Mouse (Mus musculus): ENCODE data around the gene 2510009E07Rik.
"Not testable (repeated sequence)": the region's sequence is repeated elsewhere in the genome, so short reads cannot be mapped to it uniquely, and the experiment has no call there.

2510009E07Rik gene

DNA sequence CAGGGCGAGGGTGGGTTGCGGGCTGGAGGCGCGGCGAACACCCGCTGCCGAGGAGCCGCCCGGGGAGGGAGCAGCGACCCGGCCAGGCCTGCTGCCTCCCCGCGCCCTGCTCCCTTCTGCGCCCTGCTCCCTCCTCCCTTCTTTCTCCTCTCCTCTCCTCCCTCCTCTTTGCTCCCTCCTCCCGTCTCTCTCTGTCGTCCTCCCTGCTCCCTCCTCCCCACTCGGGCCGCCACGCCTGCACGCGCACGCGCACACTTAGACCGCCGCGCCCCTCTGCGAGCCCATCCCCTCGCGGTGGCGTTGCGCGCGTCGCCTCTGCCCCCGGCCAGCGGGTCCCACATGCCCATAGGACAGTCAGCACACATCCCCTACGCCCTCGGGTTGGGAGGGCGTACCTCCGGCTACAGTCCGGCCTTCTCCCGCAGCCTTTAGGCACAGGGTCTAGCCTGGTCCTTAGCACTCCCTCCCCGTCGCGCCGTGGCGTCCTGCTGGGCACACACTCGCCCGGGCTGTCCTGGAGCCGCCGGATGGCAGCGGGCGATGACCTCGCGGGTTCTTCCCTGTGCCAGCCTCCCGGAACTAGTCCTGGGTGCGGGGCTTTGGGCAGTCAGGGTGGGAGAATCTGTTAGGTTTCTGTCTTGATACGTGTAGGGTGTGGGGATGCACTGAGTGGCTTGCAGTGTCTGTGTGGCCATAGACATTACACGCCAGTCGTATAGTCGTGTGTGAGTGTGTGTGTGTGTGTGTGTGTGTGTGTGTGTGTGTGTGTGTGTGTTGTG is at the start of gene 2510009E07Rik:
Gene 2510009E07Rik (minus strand): TSS at position 203 of the 779 bp plus-strand sequence.
- DNase-seq, result peak; percentile 92

DNA sequence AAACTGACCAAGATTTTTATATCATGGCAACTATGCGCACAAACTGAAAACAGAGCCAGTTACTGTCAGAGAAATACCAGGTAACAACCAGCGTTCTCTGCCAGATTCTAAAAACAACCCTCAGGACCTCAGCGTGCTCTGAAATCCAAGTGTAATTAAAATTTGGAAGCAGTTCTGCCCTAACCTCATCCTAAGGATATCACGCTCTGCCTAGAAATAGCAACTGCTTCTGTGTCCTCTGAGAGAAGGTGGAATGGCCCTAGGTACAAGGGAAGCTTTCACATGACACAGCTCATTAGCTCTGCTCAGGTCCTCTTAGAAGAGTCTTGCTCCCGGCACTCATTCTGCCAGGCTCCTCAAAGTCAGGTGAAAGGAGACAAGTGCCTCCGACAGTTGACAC is 48.9 kb upstream of the 2510009E07Rik start:
- no peak for DNase-seq

DNA sequence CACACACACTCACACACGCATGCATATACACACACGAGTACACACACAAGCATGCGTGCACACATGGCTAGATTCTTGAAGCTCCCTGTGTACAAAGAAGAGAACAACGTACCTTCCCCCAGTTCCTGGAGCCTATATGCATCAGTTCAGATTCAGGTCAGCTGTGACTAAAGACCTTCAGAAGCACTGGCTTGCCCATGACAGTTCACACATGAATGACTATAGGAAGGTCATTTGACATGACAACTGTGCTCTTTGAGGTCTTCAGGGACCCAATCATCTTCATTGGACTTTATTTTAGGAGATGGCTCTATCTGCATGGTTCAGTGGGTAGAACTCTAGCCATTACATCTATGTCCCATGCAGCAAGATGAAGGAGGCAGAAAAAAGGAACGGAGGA is 48.4 kb upstream of the 2510009E07Rik start:
- no peak for DNase-seq

DNA sequence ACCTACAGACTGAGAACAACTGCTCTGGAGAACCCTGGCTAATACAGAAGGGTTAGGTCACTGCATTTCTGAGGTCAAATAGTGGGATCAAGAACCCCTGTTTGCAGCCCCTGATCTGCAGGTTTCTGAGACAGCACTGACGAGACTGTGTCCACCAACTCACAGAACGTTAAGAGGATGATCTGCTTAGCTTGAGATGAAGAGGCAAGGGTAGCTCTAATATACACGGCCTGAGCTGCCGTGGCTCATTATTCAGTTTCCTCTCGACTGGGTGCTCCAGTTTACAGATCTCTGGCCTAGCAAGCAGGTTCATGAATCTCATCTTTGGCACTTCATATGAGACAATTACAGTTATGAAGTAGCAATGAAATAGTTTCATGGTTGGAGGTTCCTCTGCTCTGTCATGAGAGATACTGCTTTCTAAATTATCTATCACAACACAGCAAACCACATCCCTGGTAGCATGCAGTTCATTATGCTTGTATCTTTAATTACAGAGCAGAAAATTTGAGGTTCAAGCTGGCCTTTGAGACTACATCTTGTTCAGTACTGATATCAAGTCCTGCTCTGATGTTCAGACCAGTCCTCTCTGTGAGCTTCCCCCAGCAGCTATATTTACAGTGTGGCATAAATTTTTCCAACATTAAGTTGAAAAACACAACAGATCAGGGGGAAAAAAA is 47.9 kb upstream of the 2510009E07Rik start:
- no peak for DNase-seq

DNA sequence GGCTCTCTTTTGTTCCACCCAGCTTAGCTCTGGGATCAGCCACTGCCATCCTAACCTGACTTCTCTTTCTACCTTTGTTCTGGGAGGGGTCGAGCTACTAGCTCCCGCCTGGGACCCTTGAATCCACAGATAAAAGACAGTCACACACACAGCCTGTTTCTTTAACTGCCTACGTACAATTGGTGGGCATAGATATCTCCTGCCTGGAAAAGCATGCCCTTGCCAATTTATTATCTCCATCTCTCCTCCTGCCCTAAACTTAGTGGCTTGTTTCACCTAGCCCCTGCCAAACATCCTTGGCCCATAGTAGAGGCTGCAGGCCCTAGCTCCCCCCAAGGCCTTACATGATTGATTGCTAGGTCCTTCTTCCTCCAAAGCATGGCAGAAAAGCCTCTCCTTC is 47.1 kb upstream of the 2510009E07Rik start:
- no peak for DNase-seq

DNA sequence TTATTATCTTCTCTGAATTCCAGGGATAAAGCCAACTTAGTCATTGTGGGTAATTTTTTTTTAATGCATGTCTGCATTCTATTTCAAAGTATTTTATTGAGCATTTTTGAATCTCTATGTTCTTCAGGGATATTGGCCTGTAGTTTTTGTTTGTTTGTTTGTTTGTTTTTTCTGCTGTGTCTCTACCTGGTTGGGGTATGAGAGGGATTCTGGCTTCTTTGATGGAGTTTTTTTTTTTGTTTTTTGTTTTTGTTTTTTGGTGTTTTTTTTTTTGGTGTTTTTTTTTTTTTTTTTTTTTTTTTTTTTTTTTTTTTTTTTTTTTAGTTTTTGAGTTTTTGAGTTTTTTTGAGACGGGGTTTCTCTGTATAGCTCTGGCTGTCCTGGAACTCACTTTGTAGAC is 41.2 kb upstream of the 2510009E07Rik start:
- DNase-seq, result no peak

DNA sequence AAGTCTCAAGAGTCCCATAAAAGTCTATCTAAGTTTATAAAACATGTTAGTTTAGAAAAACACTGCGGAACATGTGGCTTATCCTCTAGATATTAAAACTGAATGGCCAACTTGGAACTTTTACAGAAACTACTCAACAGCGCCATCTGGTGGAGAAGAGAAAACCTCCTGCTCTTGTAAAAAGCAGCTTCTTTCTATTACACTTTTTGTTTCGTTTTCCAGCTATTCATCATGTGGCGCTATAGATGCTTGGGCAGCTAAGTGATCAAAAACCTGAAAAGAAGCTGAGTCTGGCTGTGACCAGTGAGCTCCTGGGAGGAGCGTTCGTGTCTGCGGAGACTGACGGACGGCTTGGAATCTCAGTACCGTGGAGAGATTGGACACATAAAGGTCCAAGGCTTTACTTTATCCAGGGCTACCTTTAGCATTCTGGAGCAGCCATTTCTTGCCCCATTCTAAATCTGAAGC is 33.5 kb upstream of the 2510009E07Rik start:
- DNase-seq, result peak; percentile 72

DNA sequence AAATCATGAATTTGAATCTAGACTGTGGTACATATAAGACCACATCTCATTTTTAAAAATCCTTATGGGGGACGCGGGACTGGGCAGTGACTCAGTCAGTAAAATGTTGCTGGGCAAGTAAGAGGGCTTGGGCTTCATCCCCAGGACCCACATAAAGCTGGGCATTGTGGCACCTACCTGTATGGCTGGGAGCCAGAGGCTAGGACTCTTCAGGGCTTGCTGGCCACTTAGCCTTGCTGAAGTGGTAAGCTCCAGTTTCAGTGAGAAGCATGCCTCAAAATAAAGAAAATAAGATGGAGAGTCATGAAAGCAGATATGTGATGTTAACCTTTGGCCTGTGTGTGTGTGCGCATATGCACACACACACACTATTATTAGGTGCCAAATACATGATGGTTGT is 33.0 kb upstream of the 2510009E07Rik start:
- DNase-seq, result no peak

DNA sequence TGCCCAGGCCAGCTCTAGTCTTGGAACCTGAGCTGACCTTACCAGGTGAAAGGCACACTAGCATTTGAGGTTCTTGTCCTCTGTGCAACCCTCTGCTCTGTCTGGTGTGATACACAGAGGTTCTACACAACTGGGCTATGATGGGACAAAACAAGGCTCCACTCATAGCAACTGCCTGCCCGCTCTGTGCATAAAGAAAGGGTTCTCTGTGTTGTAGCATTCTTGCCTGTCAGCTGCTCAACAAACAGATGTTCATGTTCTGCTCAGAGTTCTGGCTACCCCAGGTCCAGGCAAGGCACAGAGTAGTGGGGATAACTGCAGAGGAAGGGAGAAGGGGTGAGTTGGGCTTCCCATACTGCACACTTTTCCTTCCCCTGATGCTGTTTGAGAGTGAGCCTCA is 29.8 kb upstream of the 2510009E07Rik start:
- no peak for DNase-seq

DNA sequence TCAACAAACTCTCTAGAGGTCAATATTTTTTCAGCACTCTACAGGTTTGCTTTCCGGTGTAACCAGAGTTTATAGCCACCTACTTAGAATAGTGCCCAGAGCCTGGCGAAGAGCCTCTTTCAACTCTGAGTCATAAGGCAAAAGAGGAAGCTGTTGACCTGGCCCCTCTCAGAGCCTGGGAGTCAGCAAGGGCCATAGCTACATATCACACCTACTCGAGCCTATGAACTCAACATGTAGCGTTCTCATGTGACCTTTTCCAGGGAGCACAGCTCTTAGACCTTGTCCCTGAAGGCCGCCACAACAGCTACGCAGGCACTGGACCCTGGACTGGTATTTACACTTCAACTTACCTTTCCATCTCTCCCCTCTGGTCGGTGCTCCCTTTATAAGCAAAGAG is 25.3 kb upstream of the 2510009E07Rik start:
- no peak for DNase-seq

DNA sequence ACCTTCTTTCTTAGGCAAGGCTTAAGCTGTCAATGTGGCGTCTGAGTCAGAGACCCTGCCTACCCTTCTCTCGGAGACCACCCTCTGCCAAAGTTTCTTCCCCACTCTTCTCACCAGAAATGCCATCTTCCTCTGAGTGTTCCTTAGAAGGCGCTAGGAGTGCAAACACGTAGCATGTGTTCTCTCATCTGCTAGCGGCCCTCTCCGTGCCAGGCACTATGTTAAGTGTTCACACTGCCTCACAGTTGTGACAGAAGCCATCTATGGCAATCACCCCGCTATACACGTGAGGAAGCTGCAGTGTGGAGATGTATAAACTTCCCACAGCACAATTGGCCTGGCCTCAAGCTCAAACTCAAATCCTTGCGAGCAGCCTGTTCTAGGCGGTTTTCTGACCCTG is 20.1 kb upstream of the 2510009E07Rik start:
- DNase-seq, result no peak

DNA sequence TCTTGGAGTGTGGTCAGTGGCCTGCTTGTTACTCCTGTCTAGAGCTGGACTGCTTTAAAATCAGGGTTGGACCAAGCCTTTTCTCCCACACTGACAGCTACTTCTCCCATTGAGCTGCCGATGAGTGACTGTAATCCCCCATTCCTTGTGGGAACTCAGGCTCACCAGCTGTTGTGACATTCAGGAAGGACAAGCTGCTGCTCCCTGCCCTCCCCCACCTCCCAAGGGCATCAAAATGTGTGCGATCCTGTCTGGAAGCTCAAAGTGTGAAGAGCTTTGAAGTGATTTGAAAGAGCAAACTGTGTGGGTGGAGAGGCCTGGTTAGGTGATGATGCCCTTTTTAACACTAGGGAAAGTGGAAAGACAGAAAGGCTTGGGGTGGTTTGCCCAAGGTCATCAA is 15.9 kb upstream of the 2510009E07Rik start:
- no peak for DNase-seq

DNA sequence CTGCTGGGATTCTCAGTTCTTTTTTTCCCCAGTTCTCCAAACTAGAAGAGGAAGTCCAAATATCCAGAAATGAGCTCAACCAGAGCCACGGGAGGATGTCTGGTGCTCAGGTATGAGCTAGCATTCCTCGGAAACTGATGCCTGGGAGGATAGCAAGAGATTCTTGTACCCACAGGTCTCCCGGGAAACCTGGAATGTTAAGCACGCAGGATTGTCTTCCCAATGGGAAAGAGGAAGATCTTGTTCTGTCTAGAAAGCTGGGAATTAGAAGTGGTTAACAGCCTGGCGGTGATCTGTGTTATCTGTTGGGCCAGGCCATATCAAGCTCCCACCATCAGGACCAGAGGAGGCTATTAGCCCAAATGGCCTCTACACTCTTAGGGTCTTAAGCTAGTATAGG is 10.2 kb upstream of the 2510009E07Rik start:
- no peak for DNase-seq

DNA sequence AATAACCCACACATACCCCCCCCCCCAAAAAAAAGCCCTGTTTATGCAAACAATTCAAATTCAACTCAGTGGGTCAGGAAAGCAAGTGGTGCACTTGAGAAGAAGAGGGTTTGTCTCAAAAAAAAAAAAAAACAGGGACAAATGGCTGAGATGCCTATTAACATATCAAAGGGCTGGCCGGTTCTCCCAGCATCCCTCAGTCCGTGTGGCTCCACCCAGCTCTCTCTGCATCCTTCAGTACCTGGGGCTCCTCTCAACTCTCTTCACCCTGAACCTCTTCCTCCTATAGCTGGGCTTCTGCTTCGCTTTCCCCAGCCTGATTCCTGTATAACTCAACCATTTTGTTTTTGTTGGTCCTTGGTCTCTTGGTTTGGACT is 7.8 kb upstream of the 2510009E07Rik start:
- DNase-seq, result no peak

DNA sequence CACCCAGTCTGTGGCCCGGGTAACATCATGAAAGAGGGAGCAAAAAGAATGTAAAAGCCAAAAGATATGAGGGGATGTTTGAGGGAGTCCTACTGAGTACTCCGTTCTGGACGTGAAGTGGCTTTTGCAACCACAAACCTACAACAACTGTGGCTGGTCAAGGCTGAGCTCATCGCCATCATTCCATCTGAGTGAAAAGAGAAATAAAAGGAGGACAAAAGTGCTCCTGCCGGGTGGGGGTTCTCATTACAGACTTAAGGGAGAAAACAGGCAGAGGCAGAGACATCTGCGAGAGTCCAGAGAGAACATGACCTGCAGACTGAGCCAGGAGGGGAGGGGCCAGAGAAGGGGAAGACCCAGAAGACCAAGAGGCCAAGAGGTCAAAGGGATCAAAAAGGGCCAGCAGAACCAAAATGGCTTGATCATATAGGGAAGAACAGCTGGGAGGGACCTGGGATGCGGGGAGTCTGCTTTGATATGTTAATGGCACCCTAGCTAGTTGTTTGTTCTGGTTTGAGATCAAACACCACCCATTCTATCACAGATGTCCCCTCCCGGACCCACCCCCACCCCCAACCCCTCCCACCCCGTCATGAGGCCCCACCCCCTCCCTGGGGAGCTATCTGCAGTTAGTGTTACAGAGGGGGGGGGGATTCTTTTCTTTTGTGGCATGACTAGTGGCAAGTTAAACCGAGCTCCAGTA is 7.3 kb upstream of the 2510009E07Rik start:
- DNase-seq, result no peak

DNA sequence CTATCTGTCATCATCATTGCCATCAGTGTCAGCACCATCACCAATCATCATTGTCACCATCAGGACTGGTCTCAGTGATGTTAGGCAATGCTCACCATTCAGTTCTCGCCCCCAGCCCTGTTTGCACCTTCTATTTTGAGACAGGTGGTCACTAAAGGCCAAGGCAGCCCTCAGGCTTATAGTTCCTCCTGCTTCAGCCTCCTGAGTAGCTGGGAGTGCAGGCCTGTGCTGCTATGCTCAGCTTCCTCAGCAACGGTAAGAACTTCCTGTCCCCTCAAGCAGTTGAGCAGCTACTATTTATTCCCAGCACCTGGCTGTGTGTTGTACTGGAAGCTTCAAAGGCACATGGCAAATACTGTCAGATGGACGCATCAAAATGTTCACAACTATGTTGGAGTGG is 3.7 kb upstream of the 2510009E07Rik start:
- no peak for DNase-seq

DNA sequence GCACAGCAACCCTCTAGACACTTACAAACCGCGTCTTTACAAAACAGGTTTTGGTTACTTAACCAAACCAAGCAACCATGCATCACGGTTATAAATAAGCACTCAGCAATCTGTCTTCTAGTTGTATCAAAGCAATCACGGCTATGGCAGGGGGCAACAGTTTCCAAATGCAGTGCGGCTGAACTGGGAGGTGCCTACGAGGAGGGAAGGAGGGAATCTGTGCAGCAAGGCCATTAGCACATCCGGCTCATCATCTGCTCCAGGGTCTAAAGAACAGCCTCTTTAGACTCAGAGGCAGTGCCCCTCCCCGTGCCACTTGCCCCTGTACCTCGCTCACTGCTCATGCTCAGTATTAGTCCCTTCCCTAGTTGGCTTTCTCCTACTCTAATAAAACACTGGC is 2.5 kb upstream of the 2510009E07Rik start:
- no peak for DNase-seq

DNA sequence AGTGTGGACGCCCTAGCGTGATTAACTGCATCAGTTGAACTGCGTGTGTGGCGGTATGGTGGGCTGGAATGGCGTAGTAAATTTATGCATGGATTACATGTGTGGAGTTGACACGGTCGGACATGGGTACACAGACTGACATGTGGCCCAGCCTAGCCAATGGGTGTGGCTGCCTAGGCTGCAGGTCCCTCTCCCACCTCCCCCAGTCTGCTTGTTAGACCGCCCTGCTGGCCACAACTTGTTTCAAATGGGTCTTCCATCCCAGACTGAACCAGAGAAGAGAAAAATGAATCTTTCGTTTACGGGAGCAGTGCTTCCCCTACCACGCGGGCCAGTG is 745 bp upstream of the 2510009E07Rik start:
- no peak for DNase-seq

DNA sequence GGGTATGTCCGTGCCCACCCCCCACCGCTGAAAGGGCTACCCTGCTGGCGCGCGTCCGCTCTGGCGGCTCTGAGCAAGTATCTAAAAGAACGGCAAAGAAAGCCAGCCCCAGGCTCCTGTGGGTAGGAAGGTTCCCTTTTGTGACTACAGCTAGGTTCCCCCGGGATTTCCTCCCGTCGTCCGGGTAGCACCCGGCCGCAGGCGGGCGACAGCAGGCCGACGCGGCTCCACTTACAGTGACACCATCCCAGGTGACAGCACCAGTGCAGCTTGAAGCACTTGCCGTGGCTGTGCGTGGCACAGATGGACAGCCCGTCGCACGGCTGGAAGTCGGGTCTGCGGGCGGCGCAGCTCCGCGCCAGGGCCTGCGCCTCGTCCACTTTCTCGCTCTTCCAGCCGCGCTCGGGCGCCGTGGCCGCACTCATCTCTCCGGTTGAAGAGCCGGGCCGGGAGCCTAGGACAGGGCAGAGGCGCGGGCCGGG is 443 bp downstream of the 2510009E07Rik start:
- peak; percentile 65 for DNase-seq

DNA sequence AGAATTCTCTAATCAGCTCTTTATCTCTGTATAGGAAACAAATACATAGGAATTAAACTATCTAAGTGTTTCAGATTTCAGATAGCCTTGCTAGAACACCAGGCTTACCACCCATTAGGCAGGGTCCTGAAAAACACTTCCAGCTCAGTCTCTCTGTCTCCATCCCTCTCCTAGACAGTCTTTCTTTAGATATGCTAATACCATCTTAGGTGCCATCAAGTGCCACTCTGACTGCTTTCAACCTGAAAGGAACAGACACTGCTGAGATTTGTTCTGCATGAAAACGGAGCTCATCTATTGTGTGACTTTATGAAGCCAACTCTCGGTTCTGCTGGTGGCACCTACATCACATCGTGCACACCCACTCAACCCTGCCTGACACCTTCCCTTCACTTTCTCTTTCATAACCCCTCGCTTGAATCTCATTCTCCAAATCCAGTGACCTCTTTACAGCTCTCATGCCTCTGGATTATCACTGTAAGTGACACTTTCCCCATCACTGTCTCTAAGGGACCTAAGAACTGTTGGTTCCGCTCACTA is 4.2 kb downstream of the 2510009E07Rik start:
- peak; percentile 21 for DNase-seq

DNA sequence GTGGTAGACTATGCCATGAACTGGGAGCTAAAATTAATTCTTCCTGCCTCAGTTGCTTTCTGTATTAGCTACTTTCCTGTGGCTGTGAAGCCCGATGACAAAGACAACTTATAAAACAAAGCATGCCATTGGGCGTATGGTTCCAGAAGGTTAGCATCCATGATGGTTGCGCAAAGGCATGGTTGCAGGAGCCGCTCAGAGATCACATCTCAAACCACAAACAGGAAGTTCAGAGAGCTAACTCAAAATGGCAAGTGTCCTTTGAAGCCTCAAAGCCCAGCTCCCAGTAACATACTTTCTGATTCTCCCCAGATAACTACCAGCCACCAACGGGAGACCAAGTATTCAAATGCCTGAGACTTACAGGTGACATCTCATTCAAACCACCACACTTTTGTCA is 5.3 kb downstream of the 2510009E07Rik start:
- peak; percentile 64 for DNase-seq

DNA sequence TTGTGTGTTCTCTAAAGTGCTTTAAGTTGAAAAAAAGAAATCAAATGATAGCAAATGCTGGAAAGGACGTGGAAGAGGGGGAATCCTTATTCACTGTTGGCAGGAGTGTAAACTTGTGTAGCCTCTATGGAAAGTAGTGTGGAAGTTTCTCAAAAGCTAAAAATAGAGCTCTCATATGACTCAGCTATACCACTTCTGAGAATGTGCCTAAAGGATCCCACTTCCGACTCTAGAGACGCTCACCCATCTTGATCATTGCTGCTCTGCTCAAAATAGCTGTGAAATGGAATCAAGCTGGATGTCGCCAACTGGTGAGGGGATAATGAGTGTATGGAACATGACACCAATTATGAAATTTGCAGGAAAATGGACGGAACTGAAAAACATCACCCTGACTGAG is 7.1 kb downstream of the 2510009E07Rik start:
- DNase-seq, result no peak

DNA sequence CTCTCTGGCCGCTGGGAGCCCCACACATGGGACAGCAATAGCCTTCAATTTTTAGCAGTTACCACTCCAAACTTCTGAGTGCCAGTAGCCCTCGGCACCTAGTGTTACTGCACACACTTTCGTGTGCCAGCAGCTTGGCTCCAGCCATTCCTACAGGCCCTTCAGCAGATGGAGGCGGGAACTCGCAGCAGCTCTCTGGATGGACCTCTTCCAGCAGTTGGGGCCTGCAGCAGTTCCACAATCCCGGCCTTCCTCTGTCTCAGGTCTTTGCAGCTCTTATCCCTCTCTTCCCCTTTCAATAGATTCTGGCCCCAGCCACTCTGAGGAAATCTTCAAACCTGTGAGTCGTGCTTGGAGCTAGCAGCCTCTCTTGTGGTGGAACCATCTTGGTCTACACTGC is 17.7 kb downstream of the 2510009E07Rik start:
- DNase-seq, result no peak

DNA sequence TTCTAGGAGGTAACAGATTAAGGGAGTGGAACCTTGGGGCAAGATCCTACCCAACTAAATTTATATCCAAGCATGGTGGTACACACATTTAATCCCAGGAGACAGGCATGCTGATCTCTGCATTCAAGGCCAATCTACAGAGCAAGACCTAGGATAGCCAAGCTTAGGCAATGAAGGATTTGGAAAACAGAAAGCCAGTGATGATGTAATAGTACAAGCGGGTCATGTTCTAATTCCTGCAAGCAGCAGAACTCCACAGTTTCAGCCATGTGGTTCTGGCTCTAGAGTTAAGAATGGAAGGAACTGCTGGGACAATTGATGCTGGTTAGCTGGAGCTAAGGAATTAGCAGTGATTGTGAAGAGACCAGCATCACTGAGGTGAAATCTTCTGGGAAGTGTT is 20.8 kb downstream of the 2510009E07Rik start:
- DNase-seq, result not testable (repeated sequence)
